Mouse (Mus musculus): ENCODE results near the gene Ndufb10. TPM values are rescaled to one million over a fixed set of nuclear protein-coding genes. Genes with fewer than 3 reads are reported as not detected.

Ndufb10 gene
- polyA plus RNA-seq, 1 experiment from 2014 or later: 344 TPM

GRCm38 (mm10) chr17:24705821-24706220 lies 18.5 kb downstream of the Ndufb10 start:
- Histone ChIP-seq H3K4me2 (no peak overlapping the region), H3K27ac (replicated peaks) (no peak overlapping the region), H3K9ac (no peak overlapping the region), H3K4me3 (no peak overlapping the region), H3K4me1 (peaks cover 16% of the 10 kb centered on the region), H3K27me3 (replicated peaks) (no peaks in the 10 kb centered on the region), H3K9me3 (no peaks in the 10 kb centered on the region), H3K36me3 (peaks cover 47% of the 10 kb centered on the region)
- no peak for ATAC-seq (ENCODE audit: extremely low read depth, insufficient number of reproducible peaks, low FRiP score, low TSS enrichment)
- WGBS: 92% methylated on average over 3 of the region's 3 CpGs

DNA sequence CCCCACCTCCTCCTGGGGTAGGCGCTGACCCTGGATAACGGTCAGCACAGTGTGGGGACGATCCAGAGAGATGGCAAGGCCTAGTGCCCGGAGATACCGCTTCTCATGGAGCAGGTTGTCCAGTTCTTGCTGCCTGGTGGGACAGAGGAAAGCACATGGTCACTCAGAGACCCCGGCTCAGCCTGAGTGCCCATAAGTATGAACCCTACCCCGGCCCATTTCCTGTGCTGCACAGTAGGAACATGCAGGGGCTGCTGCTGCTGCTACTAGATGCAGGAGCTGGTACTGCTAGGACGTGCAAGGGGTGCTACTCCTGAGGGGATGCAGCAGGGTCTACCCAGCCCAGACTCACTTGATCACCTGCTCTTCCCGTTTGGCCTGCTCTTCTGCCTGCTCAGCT lies 23.0 kb downstream of the Ndufb10 start:
- Histone ChIP-seq H3K9ac (no peak overlapping the region), H3K36me3 (peaks cover 62% of the 10 kb centered on the region), H3K4me2 (no peak overlapping the region), H3K9me3 (no peaks in the 10 kb centered on the region), H3K4me1 (peaks cover 23% of the 10 kb centered on the region), H3K27me3 (replicated peaks) (no peaks in the 10 kb centered on the region; the same call in 1 of the 2 replicates), H3K27ac (replicated peaks) (no peak overlapping the region), H3K4me3 (no peak overlapping the region)
- no peak for ATAC-seq (ENCODE audit: extremely low read depth, insufficient number of reproducible peaks, low FRiP score, low TSS enrichment)
- WGBS: 85% methylated on average over 9 of the region's 9 CpGs

- WGBS: 71% methylated on average over 2 of the region's 2 CpGs
- no peak for ATAC-seq (ENCODE audit: extremely low read depth, insufficient number of reproducible peaks, low FRiP score, low TSS enrichment)
- Histone ChIP-seq H3K4me1 (peaks cover 29% of the 10 kb centered on the region), H3K9me3 (no peaks in the 10 kb centered on the region), H3K4me3 (no peak overlapping the region), H3K4me2 (no peak overlapping the region), H3K27ac (replicated peaks) (no peak overlapping the region), H3K27me3 (replicated peaks) (no peaks in the 10 kb centered on the region; the same call in 1 of the 2 replicates), H3K9ac (no peak overlapping the region), H3K36me3 (peaks cover 51% of the 10 kb centered on the region)
Observed at GRCm38 (mm10) chr17:24699473-24699872, 24.8 kb downstream of the Ndufb10 start.

DNA sequence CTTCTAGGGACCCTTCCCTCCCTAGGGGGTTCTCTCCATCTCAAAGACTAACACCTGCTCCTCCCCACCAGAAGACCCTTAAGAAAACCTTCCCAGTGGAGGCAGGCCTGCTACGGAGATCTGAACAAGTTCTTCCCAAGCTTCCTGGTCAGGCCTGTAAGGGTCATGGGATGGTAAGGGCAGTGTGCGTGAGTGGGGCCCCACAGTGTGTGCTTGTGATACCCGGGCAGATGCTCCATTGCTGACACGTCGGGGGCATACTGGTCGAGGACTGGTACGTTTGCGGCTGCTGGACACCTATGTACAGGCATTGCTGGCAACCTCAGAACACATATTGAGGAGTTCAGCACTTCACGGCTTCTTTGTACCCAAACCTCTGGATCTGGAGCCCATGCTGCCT lies 25.6 kb downstream of the Ndufb10 start:
- no peaks in the 10 kb centered on the region for H3K9me3 ChIP-seq
- H3K27ac ChIP-seq (replicated peaks): no peak overlapping the region
- H3K4me3 ChIP-seq: no peak overlapping the region
- H3K36me3 ChIP-seq: peaks cover 48% of the 10 kb centered on the region
- WGBS: 64% methylated on average over 9 of the region's 9 CpGs
- no peaks in the 10 kb centered on the region; the same call in 1 of the 2 replicates for H3K27me3 ChIP-seq (replicated peaks)
- ATAC-seq (ENCODE audit: extremely low read depth, insufficient number of reproducible peaks, low FRiP score, low TSS enrichment): no peak
- H3K9ac ChIP-seq: no peak overlapping the region
- H3K4me2 ChIP-seq: no peak overlapping the region
- peaks cover 29% of the 10 kb centered on the region for H3K4me1 ChIP-seq

GRCm38 (mm10) chr17:24697985-24698384 lies 26.3 kb downstream of the Ndufb10 start:
- Histone ChIP-seq H3K4me1 (peaks cover 29% of the 10 kb centered on the region), H3K27ac (replicated peaks) (no peak overlapping the region), H3K4me3 (no peak overlapping the region), H3K4me2 (no peak overlapping the region), H3K9me3 (no peaks in the 10 kb centered on the region), H3K9ac (0 out of 2 replicates have a peak overlapping the region, but pooled peaks have one; percentile 2), H3K36me3 (peaks cover 47% of the 10 kb centered on the region), H3K27me3 (replicated peaks) (no peaks in the 10 kb centered on the region; the same call in 1 of the 2 replicates)
- no peak for ATAC-seq (ENCODE audit: extremely low read depth, insufficient number of reproducible peaks, low FRiP score, low TSS enrichment)
- 33% methylated on average over 5 of the region's 5 CpGs for WGBS

DNA sequence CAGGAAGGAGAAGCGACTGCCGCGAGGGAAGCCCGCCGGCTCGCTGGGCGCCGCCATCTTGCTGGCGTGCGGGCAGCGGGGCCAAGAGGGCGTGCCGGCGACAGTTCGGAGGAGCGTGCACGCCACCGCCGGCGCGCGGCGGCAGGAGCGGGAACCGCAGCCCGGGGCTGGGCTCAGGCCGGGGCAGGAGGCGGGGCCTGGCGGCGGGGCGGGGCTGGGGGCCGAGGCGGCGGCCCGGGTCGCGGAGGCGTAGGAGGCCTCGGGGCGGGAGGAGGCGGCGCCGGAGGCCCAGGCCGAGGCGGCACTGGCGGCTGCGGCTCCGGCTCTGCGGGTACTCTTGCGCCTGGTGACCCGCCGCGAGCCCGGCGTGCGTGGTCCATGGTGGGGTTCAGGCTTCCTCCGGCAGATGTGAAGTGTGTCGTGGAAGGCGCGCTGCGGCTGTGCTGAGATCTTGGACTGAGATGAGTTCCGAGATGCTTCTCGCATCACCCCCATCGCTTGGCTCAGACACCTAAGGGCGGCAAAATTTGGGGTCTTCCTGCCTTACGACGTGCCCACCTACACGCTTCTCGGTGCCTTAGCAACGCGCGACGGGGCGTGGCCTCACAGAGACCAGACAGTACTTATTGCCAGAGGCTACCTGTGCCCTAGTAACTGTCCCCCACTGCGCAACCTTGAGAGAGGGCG lies 28.1 kb downstream of the Ndufb10 start, which contains the start of the genes Gfer and Noxo1:
Gene Gfer (minus strand): TSS at position 146 of the 687 bp plus-strand sequence.
Gene Noxo1 (plus strand): TSS at position 224 of the 687 bp plus-strand sequence.
- Histone ChIP-seq H3K27me3 (replicated peaks) (peaks cover 3% of the 10 kb centered on the region), H3K4me2 (peak within 1 kb of the TSS; percentile 92), H3K9me3 (no peaks in the 10 kb centered on the region), H3K27ac (replicated peaks) (peak within 1 kb of the TSS; percentile 84), H3K9ac (peak within 1 kb of the TSS; percentile 94), H3K4me1 (peaks cover 29% of the 10 kb centered on the region), H3K4me3 (peak within 1 kb of the TSS; percentile 89), H3K36me3 (peaks cover 40% of the 10 kb centered on the region)
- peak; percentile 93 for ATAC-seq (ENCODE audit: extremely low read depth, insufficient number of reproducible peaks, low FRiP score, low TSS enrichment)
- WGBS: under 1% methylated on average over 59 of the region's 76 CpGs

DNA sequence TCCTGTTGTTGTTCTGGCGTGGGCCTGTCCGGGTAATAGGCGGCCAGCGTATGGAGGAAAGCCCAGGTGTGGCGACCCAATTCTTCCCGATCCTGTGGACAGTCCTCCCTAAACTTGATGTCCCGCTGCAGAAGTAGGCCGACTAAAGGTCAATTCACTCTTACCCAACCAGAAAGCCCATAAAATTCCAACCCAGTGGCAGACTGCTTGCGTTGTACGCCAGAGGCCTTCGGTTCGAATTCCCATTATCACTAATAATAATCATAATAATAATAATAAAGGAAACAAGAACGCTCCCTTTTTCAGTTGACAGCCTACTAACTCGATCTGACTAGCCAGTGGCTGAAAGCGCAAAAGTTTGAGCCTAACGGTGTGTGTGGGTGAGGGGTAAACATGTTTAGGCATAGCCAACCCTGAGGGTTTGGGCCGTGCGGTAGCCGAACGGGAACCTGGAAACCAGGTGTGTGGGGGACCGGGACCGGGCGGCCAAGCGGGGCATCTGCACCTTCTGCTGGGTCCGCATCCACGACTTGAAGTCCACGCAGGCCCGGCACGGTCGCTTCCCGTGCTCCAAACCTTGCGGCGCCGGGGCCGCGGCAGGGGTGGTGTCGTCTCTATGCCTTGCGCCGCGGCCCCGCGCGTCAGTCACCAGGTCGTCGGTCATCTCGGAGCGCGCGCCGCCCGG lies 28.8 kb downstream of the Ndufb10 start:
- peak overlapping the region; percentile 94 for H3K9ac ChIP-seq
- H3K4me2 ChIP-seq: peak overlapping the region; percentile 92
- no peak; the same call in 1 of the 2 replicates for ATAC-seq (ENCODE audit: extremely low read depth, insufficient number of reproducible peaks, low FRiP score, low TSS enrichment)
- peaks cover 33% of the 10 kb centered on the region for H3K36me3 ChIP-seq
- peak overlapping the region; percentile 89 for H3K4me3 ChIP-seq
- peak overlapping the region; percentile 84 for H3K27ac ChIP-seq (replicated peaks)
- peaks cover 10% of the 10 kb centered on the region for H3K27me3 ChIP-seq (replicated peaks)
- WGBS: 8% methylated on average over 51 of the region's 51 CpGs
- peaks cover 29% of the 10 kb centered on the region for H3K4me1 ChIP-seq
- H3K9me3 ChIP-seq: no peaks in the 10 kb centered on the region

GRCm38 (mm10) chr17:24692385-24692784 lies 31.9 kb downstream of the Ndufb10 start:
- Histone ChIP-seq H3K4me2 (no peak overlapping the region), H3K9ac (no peak overlapping the region), H3K9me3 (no peaks in the 10 kb centered on the region), H3K4me1 (peaks cover 36% of the 10 kb centered on the region), H3K27ac (replicated peaks) (no peak overlapping the region), H3K36me3 (peaks cover 22% of the 10 kb centered on the region), H3K4me3 (no peak overlapping the region), H3K27me3 (replicated peaks) (peaks cover 41% of the 10 kb centered on the region)
- 84% methylated on average over 5 of the region's 5 CpGs for WGBS
- no peak for ATAC-seq (ENCODE audit: extremely low read depth, insufficient number of reproducible peaks, low FRiP score, low TSS enrichment)

GRCm38 (mm10) chr17:24689251-24690081 lies 34.8 kb downstream of the Ndufb10 start, which contains the start of gene Syngr3:
Syngr3 (minus strand) TSS chr17:24689955.
- peak within 1 kb of the TSS; percentile 61 for H3K4me3 ChIP-seq
- no peak for ATAC-seq (ENCODE audit: extremely low read depth, insufficient number of reproducible peaks, low FRiP score, low TSS enrichment)
- peak within 1 kb of the TSS; percentile 88 for H3K4me2 ChIP-seq
- H3K27me3 ChIP-seq (replicated peaks): peaks cover 57% of the 10 kb centered on the region
- H3K27ac ChIP-seq (replicated peaks): no peak within 1 kb of the TSS
- H3K4me1 ChIP-seq: peaks cover 25% of the 10 kb centered on the region
- peak within 1 kb of the TSS; percentile 78 for H3K9ac ChIP-seq
- H3K9me3 ChIP-seq: no peaks in the 10 kb centered on the region
- H3K36me3 ChIP-seq: peaks cover 22% of the 10 kb centered on the region
- 2% methylated on average over 54 of the region's 55 CpGs for WGBS

DNA sequence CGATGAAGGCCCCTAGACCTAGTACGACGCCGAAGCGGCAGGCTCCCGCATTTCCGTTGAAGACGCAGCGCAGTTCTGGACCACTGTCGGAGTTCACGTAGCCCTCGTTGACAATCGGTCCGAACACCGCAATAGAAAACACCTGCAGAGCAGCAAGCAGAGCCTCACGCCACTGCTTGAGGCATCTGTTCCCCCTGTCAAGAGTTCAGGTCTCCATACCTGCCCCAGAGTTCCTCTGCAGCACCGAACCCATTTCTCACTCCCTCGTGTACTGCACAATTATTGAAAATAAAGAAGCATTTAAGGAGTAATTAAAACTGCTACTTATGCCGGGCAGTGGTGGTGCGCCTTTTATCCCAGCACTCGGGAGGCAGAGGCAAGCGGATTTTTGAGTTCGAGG lies 36.7 kb downstream of the Ndufb10 start:
- H3K4me2 ChIP-seq: peak overlapping the region; percentile 64
- H3K4me1 ChIP-seq: peaks cover 25% of the 10 kb centered on the region
- no peak overlapping the region for H3K27ac ChIP-seq (replicated peaks)
- peak overlapping the region; percentile 47 for H3K9ac ChIP-seq
- H3K27me3 ChIP-seq (replicated peaks): peaks cover 57% of the 10 kb centered on the region
- H3K9me3 ChIP-seq: no peaks in the 10 kb centered on the region
- no peak for ATAC-seq (ENCODE audit: extremely low read depth, insufficient number of reproducible peaks, low FRiP score, low TSS enrichment)
- peaks cover 8% of the 10 kb centered on the region for H3K36me3 ChIP-seq
- WGBS: 22% methylated on average over 23 of the region's 23 CpGs
- peak overlapping the region; percentile 47 for H3K4me3 ChIP-seq

DNA sequence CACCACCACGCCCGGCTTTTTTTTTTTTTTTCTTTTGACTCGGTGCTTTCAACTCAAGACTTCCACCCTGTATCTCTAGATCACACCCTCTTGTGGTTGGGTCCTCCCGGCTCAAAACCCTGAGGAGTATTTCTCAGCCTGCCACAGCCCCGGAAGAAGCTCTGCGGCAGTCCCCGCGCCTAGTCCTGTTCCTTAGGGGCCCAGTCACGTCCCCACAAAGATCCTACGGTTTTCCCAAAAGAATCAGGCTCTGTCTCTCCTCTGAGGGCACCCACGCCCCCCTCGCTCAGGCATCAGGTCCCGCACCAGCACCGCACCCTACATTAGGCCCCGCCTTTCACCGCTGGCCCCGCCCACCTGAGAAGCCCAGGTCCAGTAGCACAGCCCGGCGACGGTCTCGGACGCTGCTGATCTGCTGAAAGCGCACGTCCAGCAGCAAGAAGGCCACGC lies 37.1 kb downstream of the Ndufb10 start:
- Histone ChIP-seq H3K4me3 (peak overlapping the region; percentile 47), H3K4me1 (peaks cover 25% of the 10 kb centered on the region), H3K27me3 (replicated peaks) (peaks cover 57% of the 10 kb centered on the region), H3K9ac (peak overlapping the region; percentile 47), H3K36me3 (peaks cover 9% of the 10 kb centered on the region), H3K27ac (replicated peaks) (no peak overlapping the region), H3K9me3 (no peaks in the 10 kb centered on the region), H3K4me2 (peak overlapping the region; percentile 64)
- WGBS: 2% methylated on average over 25 of the region's 25 CpGs
- no peak for ATAC-seq (ENCODE audit: extremely low read depth, insufficient number of reproducible peaks, low FRiP score, low TSS enrichment)
